Mouse (Mus musculus): ENCODE measurements around the gene Plekhj1. TPM values are rescaled to one million over a fixed set of nuclear protein-coding genes. Genes with fewer than 3 reads are reported as not detected.

The Plekhj1 gene
- total and polyA plus RNA-seq, 2 experiments, result 16.0 to 42.2 TPM

GRCm38 (mm10) chr10:80774981-80775380 lies 23.4 kb downstream of the Plekhj1 start:
- TF ChIP-seq CTCF (IDR thresholded peaks at IDR 0.05; ENCODE audit: low read depth, low read length), result no peak
- H3K9ac ChIP-seq (ENCODE audit: low read depth, low read length), result no peak overlapping the region
- no peak for DNase-seq (ENCODE audit: extremely low read depth, low read depth, low spot score)
- peaks cover 11% of the 10 kb centered on the region for H3K4me1 ChIP-seq (ENCODE audit: control insufficient read depth, insufficient read depth, low read length)
- H3K79me2 ChIP-seq (ENCODE audit: control insufficient read depth, insufficient read depth, low read length), result no peaks in the 10 kb centered on the region; the same call in 1 of the 2 replicates
- H3K27ac ChIP-seq (replicated peaks; ENCODE audit: insufficient read depth, low read depth, low read length), result no peak overlapping the region
- H3K27me3 ChIP-seq (ENCODE audit: control insufficient read depth, insufficient read depth, low read length), result no peaks in the 10 kb centered on the region
- no peak overlapping the region for H3K4me3 ChIP-seq (ENCODE audit: insufficient read depth, low read depth, low read length)
- WGBS, result 85% methylated on average over 4 of the region's 4 CpGs
- H3K36me3 ChIP-seq (ENCODE audit: control insufficient read depth, insufficient read depth, low read length), result peaks cover 20% of the 10 kb centered on the region; the same call in 1 of the 2 replicates

GRCm38 (mm10) chr10:80774549-80774948 lies 23.9 kb downstream of the Plekhj1 start:
- Histone ChIP-seq H3K4me1 (ENCODE audit: control insufficient read depth, insufficient read depth, low read length) (peaks cover 11% of the 10 kb centered on the region), H3K4me3 (ENCODE audit: insufficient read depth, low read depth, low read length) (no peak overlapping the region), H3K9ac (ENCODE audit: low read depth, low read length) (no peak overlapping the region), H3K36me3 (ENCODE audit: control insufficient read depth, insufficient read depth, low read length) (peaks cover 21% of the 10 kb centered on the region), H3K27ac (replicated peaks; ENCODE audit: insufficient read depth, low read depth, low read length) (no peak overlapping the region), H3K79me2 (ENCODE audit: control insufficient read depth, insufficient read depth, low read length) (no peaks in the 10 kb centered on the region; the same call in 1 of the 2 replicates), H3K27me3 (ENCODE audit: control insufficient read depth, insufficient read depth, low read length) (no peaks in the 10 kb centered on the region)
- TF ChIP-seq POLR2A (IDR thresholded peaks at IDR 0.05; ENCODE audit: extremely low read depth, insufficient read depth, low read length), result no peak
- peak; percentile 91 for TF ChIP-seq CTCF (IDR thresholded peaks at IDR 0.05; ENCODE audit: low read depth, low read length)
- DNase-seq (ENCODE audit: extremely low read depth, low read depth, low spot score), result peak; percentile 45
- 41% methylated on average over 2 of the region's 2 CpGs for WGBS

GRCm38 (mm10) chr10:80773816-80774215 lies 24.6 kb downstream of the Plekhj1 start:
- H3K27me3 ChIP-seq (ENCODE audit: control insufficient read depth, insufficient read depth, low read length), result no peaks in the 10 kb centered on the region
- no peak overlapping the region for H3K4me3 ChIP-seq (ENCODE audit: insufficient read depth, low read depth, low read length)
- no peaks in the 10 kb centered on the region; the same call in 1 of the 2 replicates for H3K79me2 ChIP-seq (ENCODE audit: control insufficient read depth, insufficient read depth, low read length)
- 54% methylated on average over 5 of the region's 5 CpGs for WGBS
- no peak overlapping the region for H3K9ac ChIP-seq (ENCODE audit: low read depth, low read length)
- peak; percentile 68 for DNase-seq (ENCODE audit: extremely low read depth, low read depth, low spot score)
- no peak for TF ChIP-seq CTCF (IDR thresholded peaks at IDR 0.05; ENCODE audit: low read depth, low read length)
- no peak for TF ChIP-seq POLR2A (IDR thresholded peaks at IDR 0.05; ENCODE audit: extremely low read depth, insufficient read depth, low read length)
- peaks cover 19% of the 10 kb centered on the region for H3K36me3 ChIP-seq (ENCODE audit: control insufficient read depth, insufficient read depth, low read length)
- peaks cover 11% of the 10 kb centered on the region for H3K4me1 ChIP-seq (ENCODE audit: control insufficient read depth, insufficient read depth, low read length)
- peak overlapping the region; percentile 16; the same call in 1 of the 2 replicates for H3K27ac ChIP-seq (replicated peaks; ENCODE audit: insufficient read depth, low read depth, low read length)

- Histone ChIP-seq H3K27ac (replicated peaks; ENCODE audit: insufficient read depth, low read depth, low read length) (no peak overlapping the region), H3K9ac (ENCODE audit: low read depth, low read length) (no peak overlapping the region), H3K4me3 (ENCODE audit: insufficient read depth, low read depth, low read length) (no peak overlapping the region), H3K36me3 (ENCODE audit: control insufficient read depth, insufficient read depth, low read length) (peaks cover 20% of the 10 kb centered on the region), H3K27me3 (ENCODE audit: control insufficient read depth, insufficient read depth, low read length) (no peaks in the 10 kb centered on the region), H3K4me1 (ENCODE audit: control insufficient read depth, insufficient read depth, low read length) (peaks cover 28% of the 10 kb centered on the region), H3K79me2 (ENCODE audit: control insufficient read depth, insufficient read depth, low read length) (peaks cover 13% of the 10 kb centered on the region; the same call in 1 of the 2 replicates)
- 86% methylated on average over 6 of the region's 6 CpGs for WGBS
- DNase-seq (ENCODE audit: extremely low read depth, low read depth, low spot score), result no peak
- no peak for TF ChIP-seq CTCF (IDR thresholded peaks at IDR 0.05; ENCODE audit: low read depth, low read length)
- TF ChIP-seq POLR2A (IDR thresholded peaks at IDR 0.05; ENCODE audit: extremely low read depth, insufficient read depth, low read length), result no peak
Measured at GRCm38 (mm10) chr10:80768365-80768764, 30.1 kb downstream of the Plekhj1 start.

DNA sequence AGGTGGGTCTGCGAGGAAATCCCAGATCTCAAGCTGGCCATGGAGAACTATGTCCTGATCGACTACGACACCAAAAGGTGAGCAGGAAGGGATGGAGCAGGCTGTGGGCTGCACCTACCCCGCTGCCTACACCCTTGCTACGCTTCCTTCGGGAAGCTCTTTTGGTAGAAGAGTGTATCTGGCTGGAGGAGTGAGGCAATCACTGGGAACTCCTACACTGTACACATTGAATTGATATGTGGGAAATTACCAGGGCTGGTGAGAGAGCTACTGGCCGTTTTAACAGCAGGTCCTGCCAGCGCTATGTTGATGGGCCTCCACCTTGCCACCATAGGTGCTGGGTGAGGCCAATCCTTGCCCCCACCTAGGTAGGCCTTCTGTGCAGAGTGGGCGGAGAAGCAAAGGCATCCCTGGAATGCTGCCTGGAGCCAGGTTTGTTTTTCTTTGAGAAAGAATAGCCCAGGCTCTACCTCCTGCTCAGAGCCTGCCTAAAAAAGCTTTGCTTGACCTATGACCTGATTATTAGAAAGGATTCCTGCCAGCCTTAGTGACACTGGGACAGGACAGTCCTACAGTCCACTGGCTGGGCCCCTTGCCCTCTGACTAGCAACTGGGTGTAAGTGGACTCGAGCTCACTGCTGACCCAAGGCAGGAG lies 32.1 kb downstream of the Plekhj1 start:
- no peak for TF ChIP-seq POLR2A (IDR thresholded peaks at IDR 0.05; ENCODE audit: extremely low read depth, insufficient read depth, low read length)
- no peak for TF ChIP-seq CTCF (IDR thresholded peaks at IDR 0.05; ENCODE audit: low read depth, low read length)
- peaks cover 17% of the 10 kb centered on the region for H3K36me3 ChIP-seq (ENCODE audit: control insufficient read depth, insufficient read depth, low read length)
- 0 out of 2 replicates have a peak overlapping the region, but pooled peaks have one; percentile 3 for H3K9ac ChIP-seq (ENCODE audit: low read depth, low read length)
- DNase-seq (ENCODE audit: extremely low read depth, low read depth, low spot score), result peak; percentile 96
- peaks cover 27% of the 10 kb centered on the region; the same call in 1 of the 2 replicates for H3K79me2 ChIP-seq (ENCODE audit: control insufficient read depth, insufficient read depth, low read length)
- no peak overlapping the region for H3K4me3 ChIP-seq (ENCODE audit: insufficient read depth, low read depth, low read length)
- 26% methylated on average over 10 of the region's 10 CpGs for WGBS
- H3K4me1 ChIP-seq (ENCODE audit: control insufficient read depth, insufficient read depth, low read length), result peaks cover 41% of the 10 kb centered on the region
- peak overlapping the region; percentile 83 for H3K27ac ChIP-seq (replicated peaks; ENCODE audit: insufficient read depth, low read depth, low read length)
- no peaks in the 10 kb centered on the region for H3K27me3 ChIP-seq (ENCODE audit: control insufficient read depth, insufficient read depth, low read length)

GRCm38 (mm10) chr10:80765746-80766145 lies 32.7 kb downstream of the Plekhj1 start:
- H3K4me3 ChIP-seq (ENCODE audit: insufficient read depth, low read depth, low read length), result no peak overlapping the region
- peak overlapping the region; percentile 83 for H3K27ac ChIP-seq (replicated peaks; ENCODE audit: insufficient read depth, low read depth, low read length)
- 19% methylated on average over 2 of the region's 2 CpGs for WGBS
- no peaks in the 10 kb centered on the region for H3K27me3 ChIP-seq (ENCODE audit: control insufficient read depth, insufficient read depth, low read length)
- peaks cover 46% of the 10 kb centered on the region for H3K4me1 ChIP-seq (ENCODE audit: control insufficient read depth, insufficient read depth, low read length)
- no peak overlapping the region for H3K9ac ChIP-seq (ENCODE audit: low read depth, low read length)
- TF ChIP-seq POLR2A (IDR thresholded peaks at IDR 0.05; ENCODE audit: extremely low read depth, insufficient read depth, low read length) (no peak), CTCF (IDR thresholded peaks at IDR 0.05; ENCODE audit: low read depth, low read length) (no peak)
- DNase-seq (ENCODE audit: extremely low read depth, low read depth, low spot score), result peak; percentile 73
- peaks cover 33% of the 10 kb centered on the region; the same call in 1 of the 2 replicates for H3K79me2 ChIP-seq (ENCODE audit: control insufficient read depth, insufficient read depth, low read length)
- peaks cover 13% of the 10 kb centered on the region for H3K36me3 ChIP-seq (ENCODE audit: control insufficient read depth, insufficient read depth, low read length)
